Mouse (Mus musculus): Measurements from ENCODE around the gene Tmem230.

DNA sequence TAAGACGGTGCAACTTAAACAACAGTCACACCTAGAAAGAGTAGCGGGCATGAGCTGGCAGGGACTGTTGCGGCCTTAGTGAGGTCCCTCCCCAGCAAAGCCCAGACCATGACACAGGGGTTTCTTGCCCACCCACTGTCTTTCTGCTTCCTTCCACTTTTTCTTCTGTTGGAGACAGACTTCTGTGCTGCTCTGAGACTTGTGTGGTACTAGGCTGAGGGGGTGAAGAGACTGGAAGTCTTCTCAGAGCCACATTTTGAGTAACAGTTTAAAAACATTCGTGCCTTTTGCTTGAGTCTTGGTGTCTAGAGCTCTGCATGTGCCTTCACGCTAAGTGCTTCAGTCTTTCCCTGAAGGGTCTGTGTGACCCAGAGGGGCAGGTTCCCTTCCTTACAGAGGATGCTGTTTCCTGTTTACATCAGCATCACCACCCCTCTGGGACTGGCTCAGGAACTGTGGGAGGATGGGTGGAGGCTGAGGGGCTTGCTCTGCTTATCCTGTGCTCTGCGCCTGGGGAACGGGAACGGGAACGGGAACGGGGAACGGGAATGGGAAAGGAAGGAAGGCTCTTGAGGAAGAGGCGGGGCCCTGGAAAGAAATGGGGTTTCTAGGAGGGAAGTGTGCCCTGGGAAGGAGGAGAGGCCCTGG, 37.0 kb upstream of the Tmem230 start:
- TF ChIP-seq POLR2A (IDR thresholded peaks at IDR 0.05; ENCODE audit: borderline replicate concordance, extremely low read depth, insufficient read depth, insufficient read length, poor library complexity, severe bottlenecking), result no peak
- TF ChIP-seq CTCF (IDR thresholded peaks at IDR 0.05; ENCODE audit: borderline replicate concordance, extremely low read depth, insufficient read depth, insufficient read length), result no peak

Measured in brain, embryonic 14.5 days (tissue).